Mouse (Mus musculus) ES-Bruce4 (cell line): ENCODE data around the gene Hmgb3. TPM values are rescaled to one million over a fixed set of nuclear protein-coding genes. Genes with fewer than 3 reads are reported as not detected.
A peak's percentile ranks its signal among the peaks of the same experiment; 100 is the strongest.

Experiments used
- H3K27ac ChIP-seq: 2 replicates; pipeline ENCODE4 v1.5.1; 2012; ENCODE audit warnings: low read length, inconsistent platforms; ENCODE audit not compliant: insufficient read depth
- H3K27me3 ChIP-seq: 2 replicates; pipeline ENCODE4 v1.6.1; 2012; ENCODE audit warnings: mild to moderate bottlenecking, low read length, inconsistent platforms; ENCODE audit not compliant: control insufficient read depth, poor library complexity, insufficient read depth, severe bottlenecking
- H3K36me3 ChIP-seq: 2 replicates; pipeline ENCODE4 v1.6.1; 2012; ENCODE audit warnings: inconsistent platforms, mild to moderate bottlenecking, low read length, moderate library complexity; ENCODE audit not compliant: control insufficient read depth, poor library complexity, insufficient read depth, severe bottlenecking
- H3K4me1 ChIP-seq: one replicate; pipeline ENCODE4 v1.8.1; 2011; ENCODE audit warnings: low read length; ENCODE audit not compliant: control insufficient read depth, insufficient read depth
- H3K4me3 ChIP-seq: 2 replicates; pipeline ENCODE4 v1.5.1; 2011; ENCODE audit warnings: low read depth, mild to moderate bottlenecking, low read length
- H3K9ac ChIP-seq: 2 replicates; pipeline ENCODE4 v1.6.1; 2012; ENCODE audit warnings: low read depth, mild to moderate bottlenecking, inconsistent platforms; ENCODE audit not compliant: poor library complexity, severe bottlenecking
- H3K9me3 ChIP-seq: replicated peaks from 2 replicates; pipeline ENCODE4 v1.6.1; 2012; ENCODE audit warnings: mild to moderate bottlenecking, low read length, inconsistent platforms; ENCODE audit not compliant: control insufficient read depth, poor library complexity, insufficient read depth, severe bottlenecking
- CTCF ChIP-seq: IDR thresholded peaks from one replicate; pipeline ENCODE4 v1.8.1; 2011; ENCODE audit warnings: low read depth, low read length
- EP300 ChIP-seq: IDR thresholded peaks from 2 replicates; pipeline ENCODE4 v1.6.1; 2011; ENCODE audit warnings: low read depth, low read length; ENCODE audit not compliant: insufficient read depth
- POLR2A ChIP-seq: IDR thresholded peaks from one replicate; pipeline ENCODE4 v1.8.1; 2011; ENCODE audit warnings: low read length; ENCODE audit not compliant: insufficient read depth
- polyA plus RNA-seq: library from polyadenylated mRNA; stranded (reverse); fragments of >200 nt; gene quantifications from 2 replicates; pipeline ENCODE4 v1.2.4, GENCODE M21; 2011; ENCODE audit warnings: low read depth; ENCODE audit not compliant: missing spikeins, insufficient read depth, insufficient read length

Hmgb3 gene
- polyA plus RNA-seq, 1 experiment: 72.2 TPM

DNA sequence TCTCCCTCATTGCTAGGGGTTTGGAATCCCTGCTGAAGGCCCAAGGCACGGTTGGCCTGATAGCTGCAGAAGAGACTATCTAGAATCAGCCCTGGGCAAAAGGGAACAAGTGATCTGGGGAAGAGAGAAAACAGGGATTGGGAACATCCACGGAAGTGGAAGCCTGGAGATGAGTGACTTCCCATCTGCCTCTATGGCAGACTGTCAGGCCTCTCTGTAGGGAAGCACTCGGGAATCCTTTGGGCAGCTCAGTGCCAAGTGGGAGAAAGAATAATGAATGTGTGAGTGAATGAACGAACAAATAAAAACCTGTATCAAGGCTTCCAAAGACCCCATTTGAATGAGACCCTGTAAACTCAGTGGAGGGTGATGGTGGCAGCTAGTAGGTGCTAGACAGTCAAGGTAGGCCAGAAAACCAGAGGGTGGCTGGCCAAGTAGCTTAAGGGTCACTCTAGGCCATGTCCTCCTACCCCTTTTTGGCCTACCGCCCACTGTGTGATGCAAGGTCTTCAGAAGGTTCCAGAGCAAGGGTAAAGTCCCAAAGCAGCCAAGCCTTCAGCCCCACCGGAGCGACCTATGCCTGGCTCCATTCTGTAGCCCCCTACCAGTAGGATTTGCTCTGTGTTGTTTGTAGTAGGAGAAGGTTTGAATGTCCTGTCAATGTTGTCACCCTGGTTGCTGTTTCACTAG, 14.8 kb upstream of the Hmgb3 start:
- Histone ChIP-seq H3K27me3 (0 out of 2 replicates have a peak, but pooled peaks cover 1% of the 10 kb centered on the region), H3K9me3 (no peaks in the 10 kb centered on the region), H3K4me3 (no peak overlapping the region), H3K9ac (no peak overlapping the region), H3K36me3 (no peaks in the 10 kb centered on the region), H3K27ac (no peak overlapping the region), H3K4me1 (no peaks in the 10 kb centered on the region)
- no peak for TF ChIP-seq CTCF
- TF ChIP-seq EP300: no peak
- no peak for TF ChIP-seq POLR2A

DNA sequence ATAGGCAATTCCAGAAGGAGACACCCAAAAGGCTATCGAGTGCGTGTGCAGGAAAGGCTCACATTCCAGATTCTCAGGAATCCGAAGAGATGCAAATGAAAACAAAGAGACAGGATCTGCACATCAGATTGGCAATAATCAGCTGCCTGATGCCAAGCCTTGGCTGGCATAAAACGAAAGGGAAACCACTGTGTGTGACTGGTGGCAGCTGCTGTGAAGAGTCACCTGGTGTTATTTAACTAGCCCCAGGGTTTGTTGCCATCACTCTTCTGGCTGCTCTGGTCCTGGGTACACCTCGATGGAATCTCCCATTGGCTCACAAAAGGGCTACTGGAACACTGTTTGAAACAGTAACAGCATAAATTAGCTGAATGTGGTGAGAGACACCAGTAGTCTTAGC, 11.0 kb upstream of the Hmgb3 start:
- no peaks in the 10 kb centered on the region for H3K4me1 ChIP-seq
- H3K36me3 ChIP-seq: no peaks in the 10 kb centered on the region
- TF ChIP-seq CTCF (no peak), POLR2A (no peak), EP300 (no peak)
- no peak overlapping the region for H3K27ac ChIP-seq
- no peaks in the 10 kb centered on the region for H3K9me3 ChIP-seq
- 0 out of 2 replicates have a peak, but pooled peaks cover 1% of the 10 kb centered on the region for H3K27me3 ChIP-seq
- H3K9ac ChIP-seq: no peak overlapping the region
- no peak overlapping the region for H3K4me3 ChIP-seq

DNA sequence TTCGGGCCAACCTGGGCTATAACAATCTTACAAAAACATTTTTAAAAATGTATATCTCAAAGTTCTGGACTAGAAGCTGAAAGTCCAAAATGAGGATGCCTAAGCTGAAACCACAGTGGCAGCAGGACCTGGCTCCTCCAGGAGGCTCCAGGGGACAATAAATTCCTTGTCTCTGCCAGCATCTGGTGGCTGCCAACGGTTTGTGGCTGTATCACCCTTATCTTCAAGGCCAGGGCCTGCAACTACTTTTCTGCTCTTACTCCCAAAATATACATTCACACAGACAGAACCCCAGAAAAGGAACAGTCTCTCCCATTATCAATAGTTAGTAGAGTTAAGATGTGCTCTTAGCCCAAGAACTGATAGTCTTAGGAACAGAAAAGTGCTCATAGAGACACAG, 10.6 kb upstream of the Hmgb3 start:
- H3K27me3 ChIP-seq: 0 out of 2 replicates have a peak, but pooled peaks cover 1% of the 10 kb centered on the region
- no peaks in the 10 kb centered on the region for H3K9me3 ChIP-seq
- H3K4me3 ChIP-seq: no peak overlapping the region
- TF ChIP-seq POLR2A (no peak), CTCF (no peak), EP300 (no peak)
- H3K36me3 ChIP-seq: no peaks in the 10 kb centered on the region
- no peaks in the 10 kb centered on the region for H3K4me1 ChIP-seq
- no peak overlapping the region for H3K9ac ChIP-seq
- H3K27ac ChIP-seq: no peak overlapping the region

DNA sequence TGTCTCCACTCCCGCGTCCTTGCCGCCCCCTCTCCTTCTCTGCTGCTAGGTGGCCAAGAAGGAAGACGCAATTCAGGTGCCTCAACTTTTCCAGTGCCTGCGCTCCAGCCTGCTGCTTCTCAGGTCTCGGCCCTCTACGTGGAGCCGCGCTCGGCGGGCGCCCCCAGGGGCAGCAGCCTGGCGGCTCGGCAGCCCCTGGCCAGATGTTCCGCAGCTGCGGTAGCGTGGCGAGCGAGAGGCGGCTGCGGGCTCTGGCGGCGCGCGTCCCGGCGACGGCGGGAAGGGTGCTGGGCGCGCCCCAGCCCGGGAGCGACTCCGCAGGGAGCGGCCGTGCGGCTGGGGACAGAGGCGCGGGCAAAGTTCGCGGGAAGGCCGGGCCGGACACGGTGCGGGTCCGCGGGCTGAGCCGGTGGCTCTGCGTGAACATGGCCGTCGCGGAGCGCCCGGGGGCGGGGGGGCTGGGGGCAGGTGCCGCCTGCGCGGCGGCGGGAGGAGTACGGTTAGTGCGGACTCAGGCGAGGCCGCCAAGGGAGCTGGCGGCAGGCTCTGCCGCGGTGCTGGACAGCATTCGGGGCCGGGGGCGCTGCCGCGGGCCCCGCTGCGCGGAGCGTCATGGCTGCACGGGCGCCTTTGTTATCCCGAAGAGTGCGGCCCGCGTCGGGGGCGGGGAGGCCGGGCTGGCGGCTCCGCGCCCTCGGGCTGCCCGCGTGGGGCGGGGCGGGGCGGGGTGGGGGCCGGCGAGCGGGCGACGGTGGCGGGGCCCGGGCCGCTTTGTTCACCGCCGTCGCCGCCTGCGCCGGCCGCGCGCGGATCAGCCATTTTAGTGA, 610 bp downstream of the Hmgb3 start:
- peaks cover 2% of the 10 kb centered on the region; the same call in 1 of the 2 replicates for H3K27me3 ChIP-seq
- no peaks in the 10 kb centered on the region for H3K36me3 ChIP-seq
- H3K4me1 ChIP-seq: peaks cover 2% of the 10 kb centered on the region
- no peak overlapping the region for H3K27ac ChIP-seq
- H3K9ac ChIP-seq: peak overlapping the region; percentile 82
- TF ChIP-seq CTCF (no peak), POLR2A (no peak), EP300 (no peak)
- H3K9me3 ChIP-seq: no peaks in the 10 kb centered on the region
- peak overlapping the region; percentile 66 for H3K4me3 ChIP-seq

DNA sequence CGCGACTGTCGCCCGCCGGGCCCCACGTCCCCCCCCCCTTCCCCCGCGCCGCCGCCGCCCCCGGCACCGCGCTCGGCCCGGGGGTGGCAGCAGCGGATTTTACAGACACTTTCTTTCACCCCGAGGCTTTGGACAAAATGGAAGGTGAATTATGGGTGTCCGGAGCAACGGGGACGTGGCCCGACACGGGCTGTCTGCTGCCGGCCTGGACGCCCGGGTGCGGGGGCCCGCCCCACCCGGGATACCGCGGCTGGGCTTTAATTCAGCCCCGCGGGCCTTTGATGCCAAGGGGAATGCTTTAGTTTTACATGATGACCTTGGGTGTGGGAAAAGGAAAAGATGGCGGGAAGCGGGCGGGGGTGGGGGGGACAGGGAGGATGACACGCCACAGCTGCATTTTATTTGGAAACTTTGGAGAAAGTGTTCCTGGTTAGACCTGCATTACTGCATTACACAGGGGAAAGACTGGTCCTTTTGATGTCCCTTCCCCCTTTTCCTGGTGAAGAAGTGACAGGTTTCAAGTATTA, 1.3 kb downstream of the Hmgb3 start:
- TF ChIP-seq CTCF (no peak), EP300 (no peak), POLR2A (no peak)
- no peaks in the 10 kb centered on the region for H3K36me3 ChIP-seq
- peak overlapping the region; percentile 82 for H3K9ac ChIP-seq
- H3K9me3 ChIP-seq: no peaks in the 10 kb centered on the region
- H3K27me3 ChIP-seq: peaks cover 2% of the 10 kb centered on the region; the same call in 1 of the 2 replicates
- peak overlapping the region; percentile 61 for H3K4me3 ChIP-seq
- H3K4me1 ChIP-seq: peaks cover 2% of the 10 kb centered on the region
- H3K27ac ChIP-seq: no peak overlapping the region
